Mouse (Mus musculus) mouse trophoblast stem cell (cell line): ENCODE results near the gene Setdb1.

Experiments used
- in situ Hi-C, 2 experiments: fragments of 300-500 bp; cut with MseI, MboI; formaldehyde crosslinking; loops; 2 replicates in 1 of 2; 3 replicates in 1 of 2; pipeline ENCODE4 v1.15.1; 2025

Setdb1 gene

DNA sequence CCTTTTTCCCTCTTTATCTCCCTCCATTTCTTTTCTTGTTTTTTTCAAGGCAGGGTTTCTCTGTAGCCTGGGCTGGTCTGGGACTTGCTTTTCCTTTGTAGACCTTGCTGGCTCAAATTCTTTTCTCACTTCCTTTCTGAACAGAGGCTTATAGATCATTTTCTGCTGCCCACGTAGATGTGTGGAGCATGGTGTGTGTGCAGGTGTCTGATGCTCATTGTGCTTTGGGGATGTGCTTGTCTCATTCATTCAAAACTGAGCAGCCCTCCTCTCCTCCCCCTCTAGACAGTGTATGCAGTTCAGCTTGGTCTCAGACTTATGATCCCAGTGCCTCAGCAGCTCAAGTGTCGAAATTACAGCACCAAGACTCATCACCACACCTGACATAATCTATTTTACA lies 37.9 kb downstream of the Setdb1 start:
- in situ Hi-C loops = no loop called here

DNA sequence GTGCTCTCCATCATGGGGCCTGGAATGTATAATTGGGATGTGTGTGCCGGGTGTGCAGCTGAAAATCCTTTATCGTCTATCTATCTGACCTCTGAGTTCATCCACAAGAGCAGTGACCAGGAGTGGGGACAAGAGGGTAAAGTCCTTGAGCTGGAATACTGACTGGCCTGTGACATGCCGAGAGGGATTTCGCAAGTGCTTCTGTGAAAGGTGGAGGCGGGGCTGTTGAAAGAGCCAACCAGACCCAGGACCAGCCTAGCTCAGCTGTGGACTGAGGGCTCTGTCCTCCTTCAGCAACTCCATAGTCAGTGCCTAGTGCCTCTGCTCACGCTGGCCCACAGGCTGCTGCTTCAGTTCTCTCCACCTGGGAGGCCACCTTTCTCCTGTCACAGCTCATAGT lies 38.5 kb downstream of the Setdb1 start:
- in situ Hi-C loops = no loop called here

DNA sequence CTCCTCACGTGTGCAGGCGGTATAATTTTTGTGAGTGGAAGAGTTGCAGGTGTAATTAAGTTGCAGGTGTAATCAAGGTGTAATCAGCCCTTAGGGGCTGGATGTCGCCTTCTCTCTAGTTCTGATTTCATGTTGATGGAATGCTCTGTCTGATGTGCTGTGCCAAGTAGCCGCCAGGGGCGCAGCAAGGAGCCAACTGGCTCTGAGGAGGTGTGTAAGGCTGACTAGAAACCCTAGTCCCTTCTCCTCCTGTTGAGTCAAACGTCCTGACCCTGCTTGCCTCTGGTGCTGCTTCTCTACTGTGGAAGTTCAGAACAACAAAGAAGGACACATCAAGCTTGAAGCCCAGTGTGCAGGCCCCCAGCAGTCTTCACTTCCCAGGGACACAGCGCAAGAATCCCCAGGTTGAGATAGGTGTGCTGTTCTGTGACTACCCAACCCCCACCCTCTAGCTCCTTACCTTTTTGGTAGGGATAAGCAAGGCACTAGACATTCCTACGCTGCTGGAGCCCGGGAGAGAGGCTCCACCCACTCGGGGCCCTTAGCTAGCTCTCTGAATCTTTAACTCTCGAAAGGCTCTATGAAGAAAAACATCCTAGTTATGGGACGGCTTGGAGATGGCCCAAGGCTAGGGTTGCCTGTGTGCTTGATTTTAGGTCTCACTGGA lies 39.5 kb downstream of the Setdb1 start:
- in situ Hi-C loops = no loop called here

DNA sequence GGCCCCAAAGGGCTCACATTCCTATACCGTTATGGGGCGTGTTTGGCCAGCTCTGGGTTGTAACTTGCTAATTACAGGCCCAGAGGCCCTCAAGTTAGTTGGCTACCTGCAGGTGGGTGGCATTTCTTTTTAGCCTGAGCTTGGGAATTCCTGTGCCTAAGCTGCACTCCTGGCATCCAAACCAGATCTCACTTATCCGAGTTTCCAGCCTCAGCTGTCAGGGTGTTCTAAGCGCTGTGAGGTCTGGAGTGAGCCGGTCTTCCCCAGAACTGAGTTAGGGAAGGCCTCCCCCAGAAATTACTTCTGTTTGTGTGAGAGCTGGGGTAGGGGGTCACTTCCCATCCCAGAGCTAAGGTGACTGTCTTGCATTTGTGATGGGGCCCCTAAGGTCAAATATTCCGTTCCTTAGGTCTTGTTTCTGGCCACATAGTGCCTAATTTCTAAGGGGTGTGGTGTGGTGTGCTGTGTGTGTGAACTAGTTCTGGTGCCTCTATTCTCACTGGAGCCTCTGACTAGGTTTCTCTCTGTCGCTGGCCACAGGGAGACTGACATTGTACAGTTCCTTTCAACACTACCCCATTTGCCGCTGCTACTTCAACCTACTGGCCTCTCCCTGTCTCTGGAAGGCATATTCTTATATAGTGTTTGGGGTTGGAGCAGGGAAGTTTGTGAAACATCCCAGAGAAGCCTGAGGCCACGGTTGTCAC lies 41.0 kb downstream of the Setdb1 start:
- in situ Hi-C loops = no loop called here

DNA sequence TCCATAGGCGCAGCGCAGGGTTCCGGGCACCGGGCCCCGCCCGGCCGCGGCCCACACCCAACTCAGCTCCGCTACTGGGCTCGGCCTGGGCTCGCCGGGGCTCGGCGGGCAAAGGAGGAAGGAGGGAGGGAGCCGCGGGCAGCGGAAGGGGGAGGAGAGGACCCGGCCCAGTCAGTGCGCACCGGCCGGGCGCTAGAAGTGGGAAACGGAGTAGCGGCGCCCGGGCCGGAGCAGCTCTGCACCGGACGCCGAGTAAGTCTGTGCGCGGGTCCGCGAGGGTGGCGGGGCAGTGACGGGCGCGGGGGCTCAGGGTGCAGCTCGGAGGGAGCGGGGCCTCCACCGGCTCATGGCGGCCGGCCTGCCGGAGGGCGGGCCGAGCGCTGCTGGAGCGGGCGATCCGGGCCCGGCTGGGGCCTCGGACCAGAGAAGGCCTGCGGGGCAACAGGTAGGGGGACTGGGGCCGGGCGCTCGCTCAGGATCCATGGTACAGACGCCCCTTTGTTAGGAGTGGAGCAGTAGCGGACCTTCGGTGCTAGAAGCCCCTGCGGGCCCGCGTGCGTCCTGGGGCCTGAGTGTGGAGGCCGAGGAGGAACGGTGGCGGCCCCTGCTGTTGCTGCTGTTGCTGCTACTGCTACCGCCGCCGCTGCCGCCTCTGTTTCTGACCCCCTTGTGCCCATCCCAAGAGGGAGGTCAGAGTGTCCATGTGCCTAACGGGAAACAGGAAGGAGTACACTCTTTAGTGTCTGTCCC lies 41.7 kb downstream of the Setdb1 start:
- in situ Hi-C loops = no loop called here

DNA sequence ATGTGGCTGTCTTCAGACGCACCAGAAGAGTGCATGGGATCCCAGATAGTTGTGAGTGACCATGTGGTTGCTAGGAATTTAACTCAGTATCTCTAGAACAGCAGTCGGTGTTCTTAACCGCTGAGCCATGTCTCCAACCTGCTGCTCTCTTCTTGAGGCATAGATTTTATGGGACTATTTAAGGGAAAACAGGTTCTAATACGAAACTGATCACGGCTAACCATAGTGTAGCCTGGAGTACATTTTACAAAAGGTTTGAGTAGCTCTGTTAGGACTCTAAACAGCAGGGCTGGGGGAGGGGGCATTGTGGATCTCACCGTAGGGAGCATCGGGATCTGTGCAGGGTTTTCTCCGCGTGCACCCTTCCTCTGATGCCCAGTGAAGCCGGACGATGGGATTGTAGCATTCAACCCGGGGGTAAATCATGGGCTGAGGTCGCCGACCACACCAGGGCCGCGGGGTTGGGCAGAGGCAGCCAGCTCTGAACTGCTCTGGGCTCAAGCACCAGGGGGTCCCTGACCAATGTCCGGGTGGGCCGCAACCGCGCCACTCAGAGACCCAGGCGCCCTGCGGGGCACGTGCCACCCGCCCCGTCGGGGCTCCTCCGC lies 42.4 kb downstream of the Setdb1 start, which contains the start of gene Cers2:
Gene Cers2 (plus strand): TSS at position 306 of the 608 bp plus-strand sequence.
- in situ Hi-C loops = loop anchor here in 1 of 2 experiments (5.0 kb wide), 1 partner anchor 78 kb away; no protein-coding TSS in a partner anchor

DNA sequence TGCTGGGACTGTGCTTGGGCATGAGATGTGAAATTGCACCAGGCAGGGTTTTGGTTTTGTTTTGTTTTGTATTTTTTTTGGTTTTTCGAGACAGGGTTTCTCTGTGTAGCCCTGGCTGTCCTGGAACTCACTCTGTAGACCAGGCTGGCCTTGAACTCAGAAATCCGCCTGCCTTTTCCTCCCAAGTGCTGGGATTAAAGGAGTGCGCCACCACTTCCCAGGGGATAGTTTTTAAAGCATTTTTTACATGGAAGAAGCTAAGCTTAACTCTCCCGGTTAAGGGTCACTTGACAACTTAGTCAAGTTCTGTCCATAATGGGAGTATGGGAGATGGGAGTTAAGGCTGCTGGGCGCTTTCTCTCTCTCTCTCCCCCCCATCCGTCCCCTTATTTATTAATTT lies 42.9 kb downstream of the Setdb1 start:
- in situ Hi-C loops = loop anchor here in 1 of 2 experiments (5.0 kb wide), 1 partner anchor 78 kb away; no protein-coding TSS in a partner anchor

DNA sequence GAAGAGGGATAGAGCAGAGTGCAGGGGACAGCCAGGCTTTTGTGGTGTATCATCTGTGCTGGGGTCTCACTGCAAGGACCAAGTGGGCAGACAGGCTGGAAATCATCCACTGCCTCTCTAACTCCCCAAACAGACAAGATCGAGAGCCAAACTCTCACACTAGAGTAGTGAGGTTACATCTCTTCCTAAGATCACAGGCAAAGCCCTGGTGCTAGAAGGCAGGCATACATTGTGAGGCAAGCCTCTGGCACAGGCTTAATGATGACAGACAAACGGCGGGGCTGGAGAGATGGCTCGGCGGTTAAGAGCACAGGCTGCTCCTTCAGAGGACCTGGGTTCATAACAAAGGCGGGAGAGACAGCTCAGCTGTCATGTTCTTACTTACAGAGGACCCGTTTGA lies 43.5 kb downstream of the Setdb1 start:
- in situ Hi-C loops = loop anchor here in 1 of 2 experiments (5.0 kb wide), 1 partner anchor 79 kb away; no protein-coding TSS in a partner anchor

DNA sequence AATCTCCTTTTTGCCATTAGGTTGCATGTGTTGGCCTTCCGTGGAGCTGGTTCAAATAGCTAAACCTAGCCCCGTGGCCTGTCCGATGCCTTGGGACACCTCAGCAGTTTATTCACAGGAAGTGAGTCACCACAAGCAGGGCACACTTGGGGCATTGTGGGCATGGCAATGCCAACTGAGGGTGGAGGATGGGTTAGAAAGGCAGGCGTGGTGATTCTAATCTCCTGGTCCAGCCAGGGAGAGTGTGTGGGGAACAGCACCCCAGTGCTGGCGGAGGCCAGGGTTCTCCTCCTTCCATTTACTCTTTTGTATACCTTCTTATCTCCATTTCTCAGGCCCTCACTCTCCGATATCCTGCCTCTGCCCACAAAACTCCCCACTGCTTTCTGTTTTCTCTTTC lies 44.4 kb downstream of the Setdb1 start:
- in situ Hi-C loops = loop anchor here in 1 of 2 experiments (5.0 kb wide), 1 partner anchor 80 kb away; no protein-coding TSS in a partner anchor

DNA sequence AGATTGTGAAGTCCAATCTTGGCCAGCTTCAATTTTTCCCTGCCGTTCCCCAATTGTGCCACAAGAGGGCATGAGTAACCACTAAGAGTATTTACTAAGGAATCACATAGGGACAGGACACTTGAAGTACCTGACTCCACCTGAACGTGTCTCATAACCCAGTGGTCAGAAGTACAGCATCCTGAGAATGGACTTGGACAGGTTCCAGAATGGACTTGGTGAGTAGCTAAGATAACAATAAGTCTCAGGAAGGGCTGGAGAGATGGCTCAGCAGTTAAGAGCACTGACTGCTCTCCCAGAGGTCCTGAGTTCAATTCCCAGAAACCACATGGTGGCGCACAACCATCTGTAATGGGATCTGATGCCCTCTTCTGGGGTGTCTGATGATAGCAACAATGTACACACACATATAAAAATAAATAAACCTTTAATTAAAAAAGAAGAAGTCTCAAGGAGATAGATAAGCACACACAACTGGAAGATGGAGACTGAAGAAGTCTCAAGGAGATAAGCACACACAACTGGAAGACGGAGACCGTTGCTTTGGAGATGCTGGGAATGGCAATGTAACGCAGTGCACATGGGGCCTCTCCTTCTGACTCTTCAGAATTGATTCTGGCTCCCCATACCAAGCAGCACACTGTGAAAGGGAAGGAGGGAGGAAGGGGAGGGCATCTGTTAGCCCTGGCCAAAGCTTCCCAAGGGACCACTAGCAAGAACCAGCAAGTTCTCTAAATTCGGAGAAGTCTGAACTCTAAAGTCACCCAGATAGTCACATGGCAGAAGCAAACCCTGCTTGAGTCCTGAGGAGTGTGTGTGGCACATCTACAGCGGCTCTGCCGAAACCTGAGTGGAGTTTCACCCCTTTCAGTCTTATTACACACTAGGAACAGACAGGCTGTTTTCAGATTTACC lies 45.8 kb downstream of the Setdb1 start:
- in situ Hi-C loops = loop anchor here in 1 of 2 experiments (5.0 kb wide), 1 partner anchor 81 kb away; no protein-coding TSS in a partner anchor

DNA sequence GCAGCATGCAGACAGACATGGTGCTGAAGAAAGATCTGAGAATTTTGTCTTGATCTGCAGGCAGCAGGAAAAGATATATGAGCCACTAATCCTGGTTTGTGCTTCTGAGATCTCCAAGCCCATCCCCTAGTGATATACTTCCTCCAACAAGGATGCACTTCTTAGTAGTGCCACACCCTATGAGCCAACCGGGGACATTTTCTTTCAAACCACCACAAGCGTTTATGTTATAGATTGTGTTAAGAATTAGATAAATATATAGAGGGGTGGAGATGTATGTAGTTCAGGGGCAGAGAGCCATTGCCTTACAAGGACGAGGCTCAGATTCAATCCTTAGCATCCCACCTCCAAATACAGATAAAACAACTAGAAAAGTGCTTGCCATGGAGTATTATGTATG lies 46.5 kb downstream of the Setdb1 start:
- in situ Hi-C loops = loop anchor here in 1 of 2 experiments (5.0 kb wide), 1 partner anchor 82 kb away; no protein-coding TSS in a partner anchor

DNA sequence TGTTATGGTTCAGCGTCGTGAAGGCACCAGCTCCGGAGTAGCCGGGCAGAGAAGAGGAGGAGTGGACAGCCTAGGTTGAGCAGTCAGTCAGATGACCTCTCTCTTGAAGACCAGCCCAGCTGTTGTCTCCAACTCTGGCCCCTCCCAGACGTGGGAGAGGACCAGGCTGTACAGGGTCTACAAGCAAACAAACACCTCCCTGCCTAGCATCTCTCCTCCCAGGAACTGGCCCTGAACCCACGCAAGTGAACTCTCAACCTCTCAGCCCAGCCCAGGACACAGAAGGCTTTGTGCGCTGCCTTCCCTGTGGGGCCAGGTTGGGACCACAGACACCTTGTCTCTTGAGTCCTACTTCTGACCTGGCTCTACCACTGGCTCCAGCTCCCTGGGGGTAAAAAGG lies 49.9 kb downstream of the Setdb1 start, which contains the start of gene Anxa9:
Gene Anxa9 (minus strand): TSS at position 77 of the 400 bp plus-strand sequence.
- in situ Hi-C loops = no loop called here

DNA sequence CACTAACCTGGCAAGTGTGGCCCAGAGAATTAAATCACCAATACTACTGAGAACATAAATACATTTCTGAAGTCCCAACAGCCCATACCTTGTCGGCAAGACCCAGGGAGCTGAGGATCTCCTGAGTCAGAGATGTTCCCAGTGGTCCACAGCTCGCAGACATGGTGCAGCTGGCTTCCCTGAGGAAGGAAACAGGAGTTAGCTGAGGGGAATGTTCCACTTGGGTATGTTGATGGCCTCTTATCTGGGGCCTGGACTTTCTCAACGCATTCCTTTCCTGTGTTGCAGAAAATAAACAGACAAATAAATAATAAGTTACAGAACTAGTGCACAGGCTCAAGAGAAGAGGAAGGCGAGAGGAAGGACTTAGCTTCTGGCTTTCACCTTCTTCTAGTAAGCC lies 50.8 kb downstream of the Setdb1 start:
- in situ Hi-C loops = no loop called here

DNA sequence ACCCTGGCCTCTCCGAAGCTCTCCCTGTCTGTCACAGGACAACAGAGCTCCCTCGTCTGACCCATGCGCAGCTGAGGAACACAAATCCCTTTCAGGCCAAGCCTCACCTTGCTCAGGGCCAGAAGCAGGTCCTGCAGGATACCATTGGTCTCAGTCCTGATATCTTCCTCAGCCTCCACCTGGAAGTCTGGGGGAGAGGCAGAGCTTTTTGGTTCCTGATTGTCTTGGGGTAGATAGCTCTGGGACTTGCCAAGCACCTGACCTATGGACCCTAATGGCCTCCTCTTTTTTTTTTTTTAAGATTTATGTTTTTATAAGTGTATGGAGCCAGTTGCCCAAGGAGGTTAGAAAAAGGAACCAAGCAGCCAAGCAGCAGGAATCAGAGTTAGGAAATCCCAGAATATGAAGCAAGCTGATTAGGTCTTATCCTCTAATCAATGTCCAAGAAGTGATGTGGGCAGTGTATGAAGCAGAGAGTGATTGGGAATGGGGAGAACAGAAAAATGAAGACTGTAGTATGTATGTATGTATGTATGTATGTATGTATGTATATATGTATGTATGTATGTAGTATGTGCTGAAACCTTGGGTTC lies 55.7 kb downstream of the Setdb1 start:
- in situ Hi-C loops = no loop called here

DNA sequence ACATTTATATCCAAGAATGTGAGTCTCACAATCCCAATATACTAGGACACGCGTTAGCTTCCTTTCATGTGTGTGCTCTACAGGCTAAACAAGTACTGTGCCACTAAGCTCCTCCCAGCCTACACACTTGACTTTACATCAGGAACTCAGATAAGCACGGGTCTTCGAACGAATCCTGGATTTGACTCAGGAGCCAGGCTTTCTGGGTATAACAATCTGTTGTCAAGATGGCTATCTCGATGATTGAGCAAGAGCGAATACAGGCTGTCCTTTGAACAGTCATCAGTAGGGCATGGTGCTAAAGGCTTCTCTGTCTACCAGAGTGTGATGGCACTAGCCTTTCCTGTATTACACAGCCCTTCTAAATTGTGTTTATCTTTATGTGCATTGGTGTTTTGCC lies 59.0 kb downstream of the Setdb1 start:
- in situ Hi-C loops = no loop called here

DNA sequence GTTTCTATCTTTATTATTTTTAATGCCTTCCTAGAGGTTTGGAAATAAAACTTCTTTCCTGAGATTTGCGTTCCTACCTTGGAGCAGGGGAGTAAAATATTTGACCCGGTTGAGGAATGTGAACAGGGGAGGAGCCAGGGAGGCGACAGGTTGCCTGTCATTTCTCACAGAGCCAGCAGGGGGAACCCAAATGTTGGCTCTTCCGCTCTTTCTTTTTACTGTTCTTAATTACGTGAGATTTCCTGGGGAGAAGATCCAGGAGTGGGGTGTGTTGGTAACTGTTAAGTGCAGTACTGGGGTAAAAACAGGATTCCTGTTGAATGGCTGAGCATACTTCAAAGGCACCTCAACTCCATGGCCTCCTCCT lies 60.9 kb downstream of the Setdb1 start:
- in situ Hi-C loops = no loop called here

DNA sequence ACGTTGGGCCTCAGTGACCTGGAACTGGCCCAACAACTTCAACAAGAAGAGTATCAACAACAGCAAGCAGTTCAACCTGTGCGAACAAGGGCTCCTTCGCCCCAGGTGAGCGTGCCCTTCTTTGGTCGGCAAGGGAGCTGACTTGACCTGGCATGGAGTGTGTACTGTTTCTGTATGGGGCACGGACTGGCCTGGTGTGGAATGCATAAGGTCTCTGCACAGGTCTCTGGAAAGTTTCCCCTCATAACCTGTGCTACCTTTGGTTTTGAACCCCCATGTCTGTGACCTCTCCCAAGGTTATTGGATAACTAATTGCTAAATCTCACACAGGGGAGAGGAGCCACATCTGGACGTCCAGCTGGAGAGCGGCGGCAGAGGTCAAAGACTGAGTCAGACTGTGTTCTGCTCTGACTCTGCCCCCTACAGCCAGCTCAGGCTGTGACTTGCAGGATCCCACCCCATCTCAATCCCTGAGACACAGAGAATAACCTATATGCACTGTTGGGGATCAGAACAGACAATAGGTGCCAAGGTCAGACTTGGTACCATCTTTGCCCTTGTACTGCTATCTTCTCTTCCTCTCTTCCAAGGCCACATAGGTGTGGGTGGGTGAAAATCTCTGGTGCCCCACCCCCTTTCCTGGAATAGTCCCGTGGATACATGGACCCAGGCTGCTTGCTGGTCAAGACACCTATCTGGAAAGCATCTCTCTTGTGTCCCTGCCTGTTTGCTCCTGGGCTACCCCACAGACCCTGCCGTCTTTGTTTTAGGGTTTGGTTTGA lies 61.5 kb downstream of the Setdb1 start:
- in situ Hi-C loops = no loop called here

DNA sequence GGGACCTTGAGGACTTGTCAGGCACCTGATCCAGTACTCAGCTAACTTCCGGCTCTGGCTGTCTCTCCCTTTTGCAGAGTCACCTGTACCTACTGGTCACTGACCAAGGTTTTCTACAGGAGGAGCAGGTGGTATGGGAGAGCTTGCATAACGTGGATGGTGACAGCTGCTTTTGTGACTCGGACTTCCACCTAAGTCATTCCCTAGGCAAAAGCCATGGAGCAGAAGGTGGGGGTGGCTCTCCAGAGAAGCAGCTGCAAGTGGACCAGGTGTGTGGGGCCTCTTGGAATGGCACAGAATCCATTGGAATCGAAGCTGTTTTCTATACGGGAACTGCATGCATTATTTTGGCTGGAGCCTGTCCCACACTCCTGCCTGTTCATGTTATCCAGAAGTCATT lies 62.3 kb downstream of the Setdb1 start:
- in situ Hi-C loops = no loop called here

DNA sequence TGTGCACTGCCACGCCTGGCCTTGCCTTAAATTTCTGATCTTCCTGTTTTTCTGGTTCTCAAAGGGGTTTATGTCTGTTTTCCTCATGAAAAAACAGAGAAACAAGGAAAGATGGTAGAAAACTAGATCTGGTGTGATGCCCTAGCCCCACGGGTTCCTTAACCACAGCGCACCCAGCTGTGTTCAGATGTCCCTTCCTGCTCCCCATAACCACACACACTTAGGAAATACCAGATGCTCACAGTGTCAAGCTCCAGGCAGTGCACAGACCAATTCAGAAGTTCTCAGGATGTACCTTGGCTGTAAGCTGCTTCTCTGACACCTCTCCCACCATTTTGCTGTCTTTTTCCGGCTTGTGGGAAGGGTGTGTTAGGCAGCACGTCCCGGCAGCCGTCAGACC lies 62.7 kb downstream of the Setdb1 start:
- in situ Hi-C loops = no loop called here
